Mouse (Mus musculus) cortical plate, adult 2 months (tissue): ENCODE measurements at regions not wholly inside any gene's neighbourhood (a gene's known extent, or its start where the extent isn't known, plus 50 kb on each side); places are given as distances from the start of the nearest gene placed in this dataset.

ENCODE experiments used
- H3K27ac ChIP-seq: fragments of 200-500 bp; 2 replicates; pipeline ENCODE4 v1.5.1; 2012; ENCODE audit warnings: low read length, control low read depth, inconsistent platforms; ENCODE audit not compliant: insufficient read depth
- H3K4me1 ChIP-seq: fragments of 200-500 bp; 2 replicates; pipeline ENCODE4 v1.6.1; 2011; ENCODE audit warnings: low read length; ENCODE audit not compliant: control insufficient read depth, insufficient read depth
- H3K4me3 ChIP-seq: fragments of 200-500 bp; 2 replicates; pipeline ENCODE4 v1.5.1; 2011; ENCODE audit warnings: mild to moderate bottlenecking, low read length, control low read depth; ENCODE audit not compliant: insufficient read depth
- CTCF ChIP-seq: fragments of 200-500 bp; IDR thresholded peaks from 2 replicates; pipeline ENCODE4 v1.5.1; 2011; ENCODE audit warnings: mild to moderate bottlenecking, control low read depth, low read length; ENCODE audit not compliant: insufficient read depth; ENCODE audit errors: extremely low read depth
- POLR2A ChIP-seq: fragments of 200-500 bp; IDR thresholded peaks from 2 replicates; pipeline ENCODE4 v1.6.1; 2011; ENCODE audit warnings: mild to moderate bottlenecking, low read length, control low read depth; ENCODE audit not compliant: insufficient read depth; ENCODE audit errors: extremely low read depth

DNA sequence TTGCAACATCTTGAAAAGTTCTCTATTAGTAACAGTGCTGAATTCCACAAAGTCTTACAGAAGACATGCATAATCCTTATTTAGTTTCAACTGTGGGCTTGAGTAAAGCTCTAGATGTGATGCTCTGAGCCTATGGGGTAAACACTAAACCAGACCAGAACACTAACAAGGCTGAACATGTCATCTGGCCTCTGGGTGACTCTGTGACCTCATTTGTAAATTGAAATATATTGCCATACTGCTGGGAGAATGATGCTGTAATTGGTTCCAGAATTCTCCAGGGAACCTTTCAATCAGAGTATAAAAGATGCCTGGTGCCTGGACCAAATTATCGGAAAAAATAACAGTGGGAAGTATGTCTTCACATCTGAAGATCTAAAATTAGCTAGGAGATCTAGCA, 309.9 kb upstream of the Megf9 start:
- Histone ChIP-seq H3K4me1 (no peaks in the 10 kb centered on the region), H3K4me3 (no peak overlapping the region), H3K27ac (no peak overlapping the region)
- TF ChIP-seq CTCF (no peak), POLR2A (no peak)

DNA sequence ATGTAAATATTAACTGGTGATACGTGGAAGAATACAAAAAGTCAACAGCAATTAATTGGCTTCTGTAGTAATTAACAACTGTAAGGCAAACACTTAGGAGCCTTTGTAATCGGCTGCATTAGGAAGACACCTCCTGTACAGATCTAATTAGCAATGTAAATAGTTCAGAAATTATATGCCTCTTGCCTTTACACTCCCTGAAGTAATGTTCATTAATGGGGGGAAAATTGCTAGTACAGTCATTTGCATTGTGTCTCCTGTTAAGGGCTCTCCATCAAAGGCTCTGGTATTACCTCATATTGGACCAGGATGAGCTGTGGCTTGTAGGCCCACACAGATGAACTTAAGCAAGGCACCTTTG, 276.1 kb upstream of the Megf9 start:
- Histone ChIP-seq H3K4me3 (no peak overlapping the region), H3K4me1 (no peaks in the 10 kb centered on the region), H3K27ac (no peak overlapping the region)
- TF ChIP-seq CTCF (no peak), POLR2A (no peak)

DNA sequence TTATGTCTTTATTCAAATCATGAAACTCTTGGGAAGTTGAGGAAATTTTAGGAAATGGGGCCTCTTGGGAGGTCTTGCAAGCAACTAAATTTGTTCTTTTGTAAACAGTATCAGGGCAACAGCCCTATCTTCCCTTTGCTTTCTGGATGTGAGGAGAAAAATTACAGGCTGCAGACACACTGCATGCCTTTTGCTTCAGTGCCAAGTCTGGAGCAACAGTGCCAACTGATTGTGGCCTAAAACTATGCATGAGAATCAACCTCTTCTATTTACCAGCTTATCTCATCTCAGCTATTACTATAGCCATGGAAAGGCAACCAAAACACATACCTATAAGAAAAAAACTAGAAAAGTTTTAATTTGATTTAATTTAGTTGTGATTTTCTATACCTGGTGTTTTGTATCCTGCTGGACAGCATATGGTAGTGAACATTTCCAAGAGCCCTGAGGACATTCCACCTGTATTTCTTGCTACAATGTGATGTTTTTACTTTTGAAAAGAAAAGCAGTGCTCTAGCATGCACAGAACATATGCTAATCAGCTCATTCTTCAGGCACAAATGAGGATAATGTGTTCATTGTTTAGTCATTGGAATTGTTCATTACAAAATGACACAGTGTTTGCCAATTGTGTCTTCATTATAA, 275.6 kb upstream of the Megf9 start:
- Histone ChIP-seq H3K4me1 (no peaks in the 10 kb centered on the region), H3K4me3 (no peak overlapping the region), H3K27ac (no peak overlapping the region)
- no peak for TF ChIP-seq POLR2A
- TF ChIP-seq CTCF: no peak

DNA sequence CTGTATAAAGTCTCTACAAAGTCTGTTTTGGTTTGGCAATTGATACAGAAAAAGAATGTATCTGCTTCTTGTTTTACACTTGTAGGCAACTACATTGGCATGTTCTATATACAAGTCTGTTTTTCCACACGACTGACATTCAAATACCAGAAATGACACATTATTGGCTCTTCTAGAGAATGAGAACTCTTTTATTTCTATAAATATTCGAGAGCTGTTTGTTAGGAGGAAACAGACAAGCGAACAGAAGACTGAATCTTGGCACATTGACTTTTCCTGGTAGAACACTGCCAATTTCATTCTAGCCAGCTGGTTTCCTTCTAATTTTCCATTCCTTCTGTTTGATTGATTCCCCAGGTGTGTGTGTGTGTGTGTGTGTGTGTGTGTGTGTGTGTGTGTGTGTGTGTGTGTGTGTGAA, 270.1 kb upstream of the Megf9 start:
- Histone ChIP-seq H3K27ac (no peak overlapping the region), H3K4me3 (no peak overlapping the region), H3K4me1 (no peaks in the 10 kb centered on the region)
- TF ChIP-seq POLR2A (no peak), CTCF (no peak)

DNA sequence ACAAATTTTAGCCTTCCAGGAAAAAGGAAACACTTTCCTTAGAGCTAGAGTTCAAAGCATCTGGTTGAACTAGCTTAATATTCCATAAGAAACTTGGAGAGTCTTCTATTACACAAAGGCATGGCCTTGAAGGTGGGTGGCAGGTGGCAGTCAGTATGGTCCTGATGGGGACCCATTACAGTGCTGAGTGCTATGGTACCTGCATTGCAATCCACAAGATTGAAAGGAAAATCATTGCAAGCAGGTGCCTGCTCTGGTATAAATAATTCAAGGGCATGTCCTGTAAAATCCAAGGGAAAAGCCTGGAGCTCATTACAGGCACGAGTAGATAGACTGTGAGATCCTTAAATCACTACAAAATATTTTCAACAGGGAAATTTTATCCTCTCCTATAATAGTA, 263.7 kb upstream of the Megf9 start:
- no peak for TF ChIP-seq POLR2A
- H3K4me3 ChIP-seq: no peak overlapping the region
- H3K27ac ChIP-seq: no peak overlapping the region
- no peaks in the 10 kb centered on the region for H3K4me1 ChIP-seq

GRCm38 (mm10) chr4:70797935-70798334, 263.1 kb upstream of the Megf9 start:
- no peak overlapping the region for H3K4me3 ChIP-seq
- TF ChIP-seq POLR2A (no peak), CTCF (no peak)

DNA sequence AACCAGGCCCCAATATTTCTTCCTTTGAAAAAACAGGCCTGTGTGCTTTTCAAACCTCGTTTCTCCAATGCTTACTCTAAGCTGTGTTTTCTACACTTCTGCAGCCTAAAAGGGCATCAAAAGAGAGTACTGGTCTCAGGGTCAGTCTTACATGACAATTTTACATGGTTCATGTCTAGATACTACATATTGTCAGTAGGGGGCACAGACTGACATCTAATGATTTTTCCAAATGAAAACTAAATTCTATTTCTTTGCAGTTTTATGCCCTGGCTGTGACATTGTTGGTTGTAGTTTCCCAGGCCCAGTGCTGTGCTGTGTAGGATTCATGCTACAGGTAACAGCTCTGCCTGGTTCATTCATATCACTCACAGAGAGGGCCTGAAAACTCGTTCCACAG, 248.7 kb upstream of the Megf9 start:
- TF ChIP-seq POLR2A: no peak
- TF ChIP-seq CTCF: no peak
- Histone ChIP-seq H3K4me1 (no peaks in the 10 kb centered on the region), H3K4me3 (no peak overlapping the region), H3K27ac (no peak overlapping the region)

More at GRCm38 (mm10) chr4:70797935-70798334, 263.1 kb upstream of the Megf9 start:
- H3K4me1 ChIP-seq: no peaks in the 10 kb centered on the region
- H3K27ac ChIP-seq: no peak overlapping the region

GRCm38 (mm10) chr4:70781591-70781990, 246.8 kb upstream of the Megf9 start:
- TF ChIP-seq POLR2A (no peak), CTCF (no peak)
- no peaks in the 10 kb centered on the region for H3K4me1 ChIP-seq
- H3K27ac ChIP-seq: no peak overlapping the region
- H3K4me3 ChIP-seq: no peak overlapping the region

GRCm38 (mm10) chr4:70776273-70776672, 241.5 kb upstream of the Megf9 start:
- TF ChIP-seq CTCF (no peak), POLR2A (no peak)
- Histone ChIP-seq H3K4me1 (no peaks in the 10 kb centered on the region), H3K4me3 (no peak overlapping the region), H3K27ac (no peak overlapping the region)

- TF ChIP-seq POLR2A: no peak
- no peak for TF ChIP-seq CTCF
- Histone ChIP-seq H3K4me1 (no peaks in the 10 kb centered on the region), H3K27ac (no peak overlapping the region), H3K4me3 (no peak overlapping the region)
Measured at GRCm38 (mm10) chr4:70743425-70743824, 208.6 kb upstream of the Megf9 start.
